Mouse (Mus musculus) liver, postnatal 0 days (tissue): ENCODE results near the gene Pip4k2b. TPM values are rescaled to one million over a fixed set of nuclear protein-coding genes. Genes with fewer than 3 reads are reported as not detected.
"Not testable (repeated sequence)": the region's sequence is repeated elsewhere in the genome, so short reads cannot be mapped to it uniquely, and the experiment has no call there.

Experiments
- ATAC-seq: fragments of 200-750 bp; cut with Nextera tagmentation; 2 replicates; pipeline ENCODE4 v1.8.0; 2017; ENCODE audit warnings: mild to moderate bottlenecking, moderate library complexity
- DNase-seq: peaks from one replicate; pipeline ENCODE4 v3.0.0-alpha.2; 2016
- H3K27ac ChIP-seq: fragments of 300-500 bp; sonication (generic); 2 replicates; pipeline ENCODE4 v1.5.1; 2014; ENCODE audit warnings: antibody characterized with exemption, moderate library complexity, mild to moderate bottlenecking, low read depth
- H3K27me3 ChIP-seq: fragments of 300-500 bp; sonication (generic); 2 replicates; pipeline ENCODE4 v1.6.1; 2014; ENCODE audit warnings: low read length, control low read depth, mixed read lengths; ENCODE audit not compliant: insufficient read depth
- H3K36me3 ChIP-seq: fragments of 300-500 bp; sonication (generic); replicated peaks from 2 replicates; pipeline ENCODE4 v1.6.1; 2014; ENCODE audit warnings: mild to moderate bottlenecking, control low read depth, low read length, moderate library complexity, mixed read lengths; ENCODE audit not compliant: insufficient read depth
- H3K4me1 ChIP-seq: fragments of 300-500 bp; sonication (generic); 2 replicates; pipeline ENCODE4 v1.6.1; 2014; ENCODE audit warnings: antibody characterized with exemption, mild to moderate bottlenecking, control low read depth; ENCODE audit not compliant: insufficient read depth
- H3K4me2 ChIP-seq: fragments of 300-500 bp; sonication (generic); 2 replicates; pipeline ENCODE4 v1.6.1; 2014; ENCODE audit warnings: low read depth, mild to moderate bottlenecking, low read length, moderate library complexity, mixed read lengths
- H3K4me3 ChIP-seq: fragments of 300-500 bp; sonication (generic); 2 replicates; pipeline ENCODE4 v1.5.1; 2014; ENCODE audit warnings: low read depth, low read length
- H3K9ac ChIP-seq: fragments of 300-500 bp; sonication (generic); replicated peaks from 2 replicates; pipeline ENCODE4 v1.6.1; 2014; ENCODE audit warnings: mild to moderate bottlenecking, moderate library complexity
- H3K9me3 ChIP-seq: fragments of 300-500 bp; sonication (generic); 2 replicates; pipeline ENCODE4 v1.6.1; 2016; ENCODE audit warnings: mild to moderate bottlenecking, control low read depth, low read length, mixed read lengths
- CTCF ChIP-seq: sonication (generic); IDR thresholded peaks from 2 replicates; pipeline ENCODE4 v1.5.1; 2016; ENCODE audit warnings: antibody characterized with exemption, low read depth
- EP300 ChIP-seq: IDR thresholded peaks from 2 replicates; pipeline ENCODE4 v1.6.1; 2016; ENCODE audit warnings: antibody characterized with exemption, low read depth, mild to moderate bottlenecking
- WGBS: fragments of 180-500 bp; shearing (Covaris S2); extraction: QIAGEN DNeasy Blood & Tissue Kit; methylation state at CpG from one replicate; pipeline ENCODE4 v1.1.7; 2014; ENCODE audit not compliant: insufficient replicate concordance; 5-methylcytosine and 5-hydroxymethylcytosine counted together
- polyA plus RNA-seq: library from polyadenylated mRNA; unstranded; fragments of >200 nt; fragmentation: Nextera tagmentation; extraction: Ambion mirVana; gene quantifications from 2 replicates; pipeline ENCODE4 v1.2.1, GENCODE M21; 2015

The Pip4k2b gene
- polyA plus RNA-seq, 1 experiment from 2014 or later, result 0.59 TPM

GRCm38 (mm10) chr11:97714784-97715760, 29.4 kb downstream of the Pip4k2b start:
- Histone ChIP-seq H3K4me2 (no peak overlapping the region), H3K4me1 (peaks cover 9% of the 10 kb centered on the region; the same call in 1 of the 2 replicates), H3K9me3 (no peaks in the 10 kb centered on the region), H3K36me3 (peaks cover 43% of the 10 kb centered on the region), H3K27me3 (no peaks in the 10 kb centered on the region), H3K27ac (peak overlapping the region; percentile 51; the same call in 1 of the 2 replicates), H3K4me3 (no peak overlapping the region), H3K9ac (no peak overlapping the region)
- TF ChIP-seq CTCF (no peak), EP300 (no peak)
- ATAC-seq (peak; percentile 76), DNase-seq (peak; percentile 69)
- WGBS, result 68% methylated on average over 14 of the region's 14 CpGs

- DNase-seq, result no peak
- Histone ChIP-seq H3K4me1 (peaks cover 7% of the 10 kb centered on the region; the same call in 1 of the 2 replicates), H3K27me3 (no peaks in the 10 kb centered on the region), H3K9ac (no peak overlapping the region), H3K9me3 (no peaks in the 10 kb centered on the region), H3K4me3 (no peak overlapping the region), H3K4me2 (no peak overlapping the region), H3K27ac (peak overlapping the region; percentile 51), H3K36me3 (peaks cover 36% of the 10 kb centered on the region)
- ATAC-seq, result 0 out of 2 replicates have a peak, but pooled peaks have one; percentile 23
- TF ChIP-seq CTCF, result peak; percentile 47
- TF ChIP-seq EP300, result no peak
- WGBS, result 91% methylated on average over 3 of the region's 3 CpGs
Observed at GRCm38 (mm10) chr11:97714356-97714755, 30.1 kb downstream of the Pip4k2b start.

GRCm38 (mm10) chr11:97713896-97714295, 30.6 kb downstream of the Pip4k2b start:
- no peak for TF ChIP-seq EP300
- TF ChIP-seq CTCF, result no peak
- H3K27me3 ChIP-seq, result no peaks in the 10 kb centered on the region
- H3K4me1 ChIP-seq, result peaks cover 5% of the 10 kb centered on the region; the same call in 1 of the 2 replicates
- H3K4me2 ChIP-seq, result no peak overlapping the region
- peaks cover 40% of the 10 kb centered on the region for H3K36me3 ChIP-seq
- H3K27ac ChIP-seq, result peak overlapping the region; percentile 51; the same call in 1 of the 2 replicates
- WGBS, result 71% methylated on average over 8 of the region's 8 CpGs
- H3K4me3 ChIP-seq, result no peak overlapping the region
- DNase-seq, result peak; percentile 46
- 0 out of 2 replicates have a peak overlapping the region, but pooled peaks have one; percentile 41 for H3K9ac ChIP-seq
- ATAC-seq, result peak; percentile 50
- H3K9me3 ChIP-seq, result no peaks in the 10 kb centered on the region

- Histone ChIP-seq H3K36me3 (peaks cover 45% of the 10 kb centered on the region), H3K9me3 (no peaks in the 10 kb centered on the region), H3K4me2 (no peak overlapping the region), H3K27me3 (no peaks in the 10 kb centered on the region), H3K4me1 (peaks cover 5% of the 10 kb centered on the region; the same call in 1 of the 2 replicates), H3K4me3 (no peak overlapping the region), H3K9ac (no peak overlapping the region), H3K27ac (no peak overlapping the region)
- no peak for TF ChIP-seq EP300
- TF ChIP-seq CTCF, result no peak
- DNase-seq, result no peak
- ATAC-seq, result no peak
- 92% methylated on average over 15 of the region's 15 CpGs for WGBS
Observed at GRCm38 (mm10) chr11:97712286-97712685, 32.2 kb downstream of the Pip4k2b start.

GRCm38 (mm10) chr11:97711200-97711900, 33.2 kb downstream of the Pip4k2b start:
- WGBS, result 67% methylated on average over 13 of the region's 13 CpGs
- no peak overlapping the region for H3K9ac ChIP-seq
- H3K4me2 ChIP-seq, result no peak overlapping the region
- no peaks in the 10 kb centered on the region for H3K27me3 ChIP-seq
- H3K27ac ChIP-seq, result no peak overlapping the region
- no peak for ATAC-seq
- DNase-seq, result no peak
- peaks cover 52% of the 10 kb centered on the region for H3K36me3 ChIP-seq
- H3K4me3 ChIP-seq, result no peak overlapping the region
- H3K4me1 ChIP-seq, result peaks cover 5% of the 10 kb centered on the region; the same call in 1 of the 2 replicates
- no peaks in the 10 kb centered on the region for H3K9me3 ChIP-seq
- TF ChIP-seq EP300, result no peak
- no peak for TF ChIP-seq CTCF

- not testable (repeated sequence) for H3K27me3 ChIP-seq, H3K4me2 ChIP-seq, H3K27ac ChIP-seq, H3K9me3 ChIP-seq, H3K4me3 ChIP-seq, DNase-seq, ATAC-seq, H3K4me1 ChIP-seq, H3K9ac ChIP-seq
- peaks cover 58% of the 10 kb centered on the region for H3K36me3 ChIP-seq
- 76% methylated on average over 2 of the region's 2 CpGs for WGBS
Observed at GRCm38 (mm10) chr11:97710067-97710466, 34.4 kb downstream of the Pip4k2b start.
